Mouse (Mus musculus) Muller cell, postnatal 12 days (primary cell): ENCODE measurements around the gene Tmem121.

Experiments used
- DNase-seq: peaks from one replicate; pipeline ENCODE4 v3.0.0-alpha.2; 2015; ENCODE audit errors: inconsistent ontology term

Tmem121 gene

GRCm38 (mm10) chr12:113185442-113186291 lies at the start of gene Tmem121:
Gene Tmem121 (plus strand): TSS chr12:113185930.
- DNase-seq: peak; percentile 64

GRCm38 (mm10) chr12:113136492-113137020 lies 49.2 kb upstream of the Tmem121 start:
- no peak for DNase-seq

- DNase-seq: no peak
These were observed 48.2 kb upstream of the Tmem121 start for GRCm38 (mm10) chr12:113137260-113138213.

GRCm38 (mm10) chr12:113138291-113138690 lies 47.4 kb upstream of the Tmem121 start:
- no peak for DNase-seq

GRCm38 (mm10) chr12:113138901-113139864 lies 46.5 kb upstream of the Tmem121 start:
- DNase-seq: no peak

GRCm38 (mm10) chr12:113139908-113140615 lies 45.7 kb upstream of the Tmem121 start, which contains the start of gene Crip2:
Gene Crip2 (plus strand): TSS chr12:113140236.
- peak; percentile 98 for DNase-seq

GRCm38 (mm10) chr12:113140616-113141411 lies 44.9 kb upstream of the Tmem121 start:
- DNase-seq: peak; percentile 66

GRCm38 (mm10) chr12:113141531-113141973 lies 44.2 kb upstream of the Tmem121 start:
- no peak for DNase-seq

GRCm38 (mm10) chr12:113142021-113142975 lies 43.4 kb upstream of the Tmem121 start:
- DNase-seq: peak; percentile 93

- DNase-seq: no peak
These were observed 42.6 kb upstream of the Tmem121 start for GRCm38 (mm10) chr12:113143164-113143563.

- DNase-seq: no peak
These were observed 41.6 kb upstream of the Tmem121 start for GRCm38 (mm10) chr12:113144001-113144756.

- DNase-seq: no peak
These were observed 40.8 kb upstream of the Tmem121 start for GRCm38 (mm10) chr12:113144886-113145285.

- DNase-seq: no peak
These were observed 40.1 kb upstream of the Tmem121 start for GRCm38 (mm10) chr12:113145591-113145990.

- DNase-seq: peak; percentile 83
These were observed 39.3 kb upstream of the Tmem121 start, which contains the start of gene Crip1 for GRCm38 (mm10) chr12:113146112-113147057. Gene Crip1 (plus strand): TSS chr12:113146316.

- peak; percentile 91 for DNase-seq
These were observed 38.2 kb upstream of the Tmem121 start for GRCm38 (mm10) chr12:113147481-113147880.
